8 mouse cellular contexts compared by ENCODE assay signal in the genomic region with DNA sequence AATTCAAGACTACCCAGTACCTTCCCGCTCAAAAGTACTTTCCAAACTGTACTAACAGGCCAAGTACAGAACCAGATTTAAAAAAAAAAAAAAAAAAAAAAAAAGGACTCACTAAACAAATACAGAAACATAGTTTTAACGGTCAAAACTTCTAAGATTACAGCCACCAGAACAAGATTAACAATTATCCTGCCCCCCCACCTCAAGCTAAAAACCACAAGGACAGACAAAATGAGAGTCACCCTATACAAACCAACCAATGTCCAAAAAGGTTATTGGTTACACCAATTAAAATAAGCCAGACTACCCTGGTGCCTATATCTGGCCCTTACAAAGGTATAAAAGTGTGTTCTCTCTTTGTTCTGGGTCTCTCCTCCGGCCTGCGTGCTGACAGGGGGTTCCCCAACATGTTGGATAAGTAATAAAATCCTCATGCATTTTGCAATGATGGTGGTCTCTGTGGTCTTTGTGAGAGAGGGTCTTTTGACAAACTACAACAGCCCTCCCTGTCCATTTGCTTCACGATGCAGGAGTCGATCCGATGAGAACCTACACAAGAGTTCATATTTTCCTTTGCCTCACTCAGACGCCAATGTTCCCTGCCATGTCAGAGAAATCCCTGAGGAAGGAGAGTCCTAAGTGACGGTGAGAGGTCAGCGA. TPM values are rescaled to one million over a fixed set of nuclear protein-coding genes. Genes with fewer than 3 reads are reported as not detected.
DNase-seq lines count a peak whose midpoint lies in the region; ATAC-seq and TF ChIP-seq lines count a peak whose summit lies in the region.

No protein-coding gene starts in this region.

- DNase-seq in intestine, embryonic 14.5 days (ENCODE audit: low spot score), result no peak
- peak; percentile 94 for DNase-seq in MEL (ENCODE audit: low read depth, low spot score)
- DNase-seq in retina, embryonic 14.5 days (ENCODE audit: low spot score), result no peak
- DNase-seq in left cerebral cortex, adult 8-10 months (ENCODE audit: low spot score in 2 of 2), result no peak
- DNase-seq in adrenal gland, adult (ENCODE audit: inconsistent age in 2 of 2, low spot score in 1 of 2), result no peak

- H3K9ac ChIP-seq in intestine, embryonic 14.5 days (ENCODE audit: low read length), result no peak overlapping the region
- H3K9ac ChIP-seq in intestine, embryonic 15.5 days, result no peak overlapping the region
- peak overlapping the region; percentile 89 for H3K9ac ChIP-seq in MEL (ENCODE audit: control insufficient read depth, low read depth, low read length, poor library complexity, severe bottlenecking)
- H3K9ac ChIP-seq in forebrain, embryonic 16.5 days (replicated peaks; ENCODE audit: low read depth, low read length), result no peak overlapping the region

- peaks cover 4% of the 10 kb centered on the region for H3K4me1 ChIP-seq in intestine, embryonic 14.5 days (replicated peaks; ENCODE audit: control insufficient read depth, insufficient read depth, low read length)
- H3K4me1 ChIP-seq in intestine, embryonic 15.5 days (replicated peaks), result 0 out of 2 replicates have a peak, but pooled peaks cover 6% of the 10 kb centered on the region
- H3K4me1 ChIP-seq in MEL (ENCODE audit: control insufficient read depth in 1 of 2, insufficient read depth in 2 of 2, low read length in 2 of 2), result peaks cover 20 to 70% of the 10 kb centered on the region in 2 experiments
- peaks cover 48% of the 10 kb centered on the region for H3K4me1 ChIP-seq in forebrain, embryonic 16.5 days (replicated peaks; ENCODE audit: control insufficient read depth, insufficient read depth, low read length)

- H3K27me3 ChIP-seq in intestine, embryonic 14.5 days (replicated peaks; ENCODE audit: control insufficient read depth, insufficient read depth, low read length), result no peaks in the 10 kb centered on the region
- H3K27me3 ChIP-seq in intestine, embryonic 15.5 days (replicated peaks), result no peaks in the 10 kb centered on the region
- no peaks in the 10 kb centered on the region for H3K27me3 ChIP-seq in MEL (ENCODE audit: control insufficient read depth in 1 of 2, insufficient read depth in 2 of 2, low read length in 2 of 2)
- H3K27me3 ChIP-seq in forebrain, embryonic 16.5 days (replicated peaks; ENCODE audit: control insufficient read depth, insufficient read depth, low read length), result no peaks in the 10 kb centered on the region

- H3K9me3 ChIP-seq in intestine, embryonic 14.5 days (ENCODE audit: control insufficient read depth, low read length), result no peaks in the 10 kb centered on the region
- no peaks in the 10 kb centered on the region for H3K9me3 ChIP-seq in intestine, embryonic 15.5 days
- no peaks in the 10 kb centered on the region for H3K9me3 ChIP-seq in MEL (replicated peaks; ENCODE audit: insufficient read depth, low read length)
- no peaks in the 10 kb centered on the region for H3K9me3 ChIP-seq in forebrain, embryonic 16.5 days (ENCODE audit: control insufficient read depth, low read length)

- ATAC-seq in intestine, embryonic 14.5 days (replicated peaks; ENCODE audit: low FRiP score, low TSS enrichment, low read depth), result no peak
- ATAC-seq in intestine, embryonic 15.5 days, result no peak
- no peak for ATAC-seq in forebrain, embryonic 16.5 days

- WGBS in intestine, embryonic 14.5 days, result 76% methylated on average over 10 of the region's 10 CpGs
- 82% methylated on average over 10 of the region's 10 CpGs for WGBS in intestine, embryonic 15.5 days
- WGBS in forebrain, embryonic 16.5 days, result 12% methylated on average over 10 of the region's 10 CpGs
- WGBS in macrophage (ENCODE audit: missing documents), result 80% methylated on average over 10 of the region's 10 CpGs

- TF ChIP-seq POLR2A in MEL (IDR thresholded peaks at IDR 0.05; ENCODE audit: control insufficient read depth in 1 of 2, insufficient read depth in 1 of 2, low read depth in 1 of 2, low read length in 2 of 2, poor library complexity in 1 of 2), result peak; percentile 95 to 98

- H3K27ac ChIP-seq in intestine, embryonic 14.5 days (ENCODE audit: low read depth), result peak overlapping the region; percentile 33; the same call in 1 of the 2 replicates
- H3K27ac ChIP-seq in intestine, embryonic 15.5 days, result no peak overlapping the region
- H3K27ac ChIP-seq in MEL (ENCODE audit: control insufficient read depth, low read depth, low read length), result peak overlapping the region; percentile 99
- peak overlapping the region; percentile 76 for H3K27ac ChIP-seq in forebrain, embryonic 16.5 days (ENCODE audit: low read length)
- H3K27ac ChIP-seq in macrophage, result peak overlapping the region; percentile 75

- H3K79me2 ChIP-seq in MEL (ENCODE audit: control insufficient read depth, insufficient read depth, low read length, poor library complexity) (peaks cover 69% of the 10 kb centered on the region), macrophage (ENCODE audit: inconsistent target) (peaks cover 79% of the 10 kb centered on the region; the same call in 1 of the 2 replicates)

- no peaks in the 10 kb centered on the region for H3K36me3 ChIP-seq in intestine, embryonic 14.5 days (ENCODE audit: control insufficient read depth, insufficient read depth, low read length)
- H3K36me3 ChIP-seq in intestine, embryonic 15.5 days, result no peaks in the 10 kb centered on the region
- H3K36me3 ChIP-seq in MEL (ENCODE audit: control insufficient read depth in 1 of 2, insufficient read depth in 2 of 2, low read length in 2 of 2), result peaks cover 0 to 66% of the 10 kb centered on the region in 2 experiments; a peak in 2 of 4 replicates
- no peaks in the 10 kb centered on the region for H3K36me3 ChIP-seq in forebrain, embryonic 16.5 days (ENCODE audit: control insufficient read depth, insufficient read depth)
- no peaks in the 10 kb centered on the region for H3K36me3 ChIP-seq in macrophage (ENCODE audit: inconsistent target)

- TF ChIP-seq EP300 in MEL (IDR thresholded peaks at IDR 0.05; ENCODE audit: low read depth in 1 of 2, low read length in 2 of 2), result no peak

- no peak for TF ChIP-seq CTCF in MEL (IDR thresholded peaks at IDR 0.05 in 2 of 3, conservative IDR thresholded peaks at IDR 0.05 in 1 of 3; ENCODE audit: control insufficient read depth in 1 of 3, insufficient read depth in 1 of 3, low read depth in 2 of 3, low read length in 3 of 3, poor library complexity in 1 of 3, severe bottlenecking in 1 of 3)

- TF ChIP-seq RAD21 in MEL (IDR thresholded peaks at IDR 0.05; ENCODE audit: low read depth, low read length), result no peak

- H3K4me3 ChIP-seq in intestine, embryonic 14.5 days (ENCODE audit: low read depth, low read length), result no peak overlapping the region
- H3K4me3 ChIP-seq in intestine, embryonic 15.5 days (replicated peaks), result no peak overlapping the region
- H3K4me3 ChIP-seq in MEL (ENCODE audit: control insufficient read depth in 1 of 2, insufficient read depth in 1 of 2, low read depth in 2 of 2, low read length in 2 of 2) (peak overlapping the region; percentile 33 to 42), macrophage (ENCODE audit: inconsistent target) (no peak overlapping the region)
- no peak overlapping the region for H3K4me3 ChIP-seq in forebrain, embryonic 16.5 days (replicated peaks; ENCODE audit: low read length)

- no peak overlapping the region for H3K4me2 ChIP-seq in intestine, embryonic 14.5 days (ENCODE audit: low read length)
- H3K4me2 ChIP-seq in intestine, embryonic 15.5 days (replicated peaks), result no peak overlapping the region
- peak overlapping the region; percentile 27; the same call in 1 of the 2 replicates for H3K4me2 ChIP-seq in forebrain, embryonic 16.5 days (ENCODE audit: low read length)

TF ChIP-seq in MEL, 35 proteins besides CTCF, POLR2A, EP300 and RAD21:
- TF ChIP-seq GATA1 (IDR thresholded peaks at IDR 0.05; ENCODE audit: low read depth, low read length) (peak; percentile 93), POLR2AphosphoS5 (IDR thresholded peaks at IDR 0.05; ENCODE audit: borderline replicate concordance, low read depth, low read length) (peak; percentile 96; the same call in 1 of the 2 replicates), MAFK (IDR thresholded peaks at IDR 0.05; ENCODE audit: borderline replicate concordance, low read depth, low read length) (no peak), ZC3H11A (IDR thresholded peaks at IDR 0.05; ENCODE audit: low read depth, low read length) (no peak), MEF2A (IDR thresholded peaks at IDR 0.05; ENCODE audit: extremely low read depth, insufficient replicate concordance, low read depth, low read length, poor library complexity, severe bottlenecking) (no peak), TBP (IDR thresholded peaks at IDR 0.05; ENCODE audit: low read depth, low read length) (peak; percentile 99)

RNA-seq across cellular contexts. Expression of a gene that starts 54.5 kb away (rescaled TPM):
- polyA plus RNA-seq in intestine, embryonic 14.5 days (2014; fragmentation: Nextera tagmentation; extraction: Ambion mirVana), result 18.2 and 22.1 TPM in 2 replicates
- polyA plus RNA-seq in intestine, embryonic 15.5 days (2015; fragmentation: Nextera tagmentation; extraction: Ambion mirVana), result 13.3 and 14.2 TPM in 2 replicates
- total RNA-seq in MEL (2012; rRNA removed), result 19.3 and 31.9 TPM in 2 replicates
- 10 to 100 TPM in 1 of 2 experiments, not detected in 1; 25.3 TPM for polyA plus RNA-seq in MEL (2012; ENCODE audit: insufficient read depth in 1 of 2, insufficient read length in 2 of 2, low read depth in 1 of 2, low replicate concordance in 2 of 2, missing spikeins in 1 of 2)
- polyA plus RNA-seq in forebrain, embryonic 16.5 days (2015; fragmentation: Nextera tagmentation; extraction: Ambion mirVana), result 51.3 and 51.6 TPM in 2 replicates
- 100 to 1,000 TPM in 22 of 26 experiments, 10 to 100 TPM in 4; 73.3 to 454 (median 139) TPM for total RNA-seq in macrophage (2018; cell fraction: chromatin; rRNA removed)
- total RNA-seq in macrophage (2018; cell fraction: cytosol; rRNA removed), result 10 to 100 TPM; 26.8 to 55.8 (median 41.9) TPM
- total RNA-seq in macrophage (2018; cell fraction: nucleus; rRNA removed), result 100 to 1,000 TPM in 1 of 26 experiments, 10 to 100 TPM in 25; 27.9 to 103 (median 57.9) TPM
- 21.3 to 50.1 TPM (median 30.5 TPM) in 3 replicates for polyA plus RNA-seq in macrophage (2018)
- total RNA-seq in left cerebral cortex, adult 8-10 months (2022), result 10 to 100 TPM; 52.3 to 67.4 (median 59.9) TPM

Comparison
In these comparisons a context has a peak if more than half of its experiments do, and no peak if none do; other contexts are left out.
1. H3K4me3 ChIP-seq: peak in MEL (2 of 2); none in intestine, embryonic 14.5 days (single experiment), intestine, embryonic 15.5 days (single experiment), forebrain, embryonic 16.5 days (single experiment) and macrophage (single experiment).